Mouse (Mus musculus): ENCODE data around the gene Aox3. TPM values are rescaled to one million over a fixed set of nuclear protein-coding genes. Genes with fewer than 3 reads are reported as not detected.
A peak's percentile ranks its signal among the peaks of the same experiment; 100 is the strongest.

The Aox3 gene
- polyA plus RNA-seq, 1 experiment from 2014 or later: 0.47 TPM

- H3K4me2 ChIP-seq (replicated peaks; ENCODE audit: low read depth): no peak overlapping the region
- H3K4me1 ChIP-seq (replicated peaks; ENCODE audit: control insufficient read depth, insufficient read depth, low read length): no peaks in the 10 kb centered on the region
- no peak overlapping the region for H3K9ac ChIP-seq (ENCODE audit: low read depth, low read length)
- no peaks in the 10 kb centered on the region for H3K9me3 ChIP-seq (ENCODE audit: control insufficient read depth)
- no peaks in the 10 kb centered on the region for H3K27me3 ChIP-seq (replicated peaks; ENCODE audit: control insufficient read depth, insufficient read depth, low read length)
- WGBS: 63% methylated on average over 5 of the region's 5 CpGs
- H3K27ac ChIP-seq (ENCODE audit: low read depth, low read length): no peak overlapping the region
- no peak overlapping the region for H3K4me3 ChIP-seq (ENCODE audit: low read depth, low read length)
- H3K36me3 ChIP-seq (ENCODE audit: control insufficient read depth, insufficient read depth): no peaks in the 10 kb centered on the region
- TF ChIP-seq CTCF (IDR thresholded peaks at IDR 0.05; ENCODE audit: low read depth): no peak
- ATAC-seq: no peak
Observed at GRCm38 (mm10) chr1:58081356-58081755, 31.6 kb upstream of the Aox3 start.

GRCm38 (mm10) chr1:58089316-58089715 lies 23.6 kb upstream of the Aox3 start:
- Histone ChIP-seq H3K4me3 (ENCODE audit: low read depth, low read length) (no peak overlapping the region), H3K36me3 (ENCODE audit: control insufficient read depth, insufficient read depth) (no peaks in the 10 kb centered on the region), H3K4me1 (replicated peaks; ENCODE audit: control insufficient read depth, insufficient read depth, low read length) (no peaks in the 10 kb centered on the region), H3K27me3 (replicated peaks; ENCODE audit: control insufficient read depth, insufficient read depth, low read length) (0 out of 2 replicates have a peak, but pooled peaks cover under 1% of the 10 kb centered on the region), H3K9me3 (ENCODE audit: control insufficient read depth) (no peaks in the 10 kb centered on the region), H3K4me2 (replicated peaks; ENCODE audit: low read depth) (no peak overlapping the region), H3K27ac (ENCODE audit: low read depth, low read length) (no peak overlapping the region), H3K9ac (ENCODE audit: low read depth, low read length) (no peak overlapping the region)
- 41% methylated on average over 5 of the region's 5 CpGs for WGBS
- ATAC-seq: no peak
- peak; percentile 25; the same call in 1 of the 2 replicates for TF ChIP-seq CTCF (IDR thresholded peaks at IDR 0.05; ENCODE audit: low read depth)

- H3K4me2 ChIP-seq (replicated peaks; ENCODE audit: low read depth): no peak overlapping the region
- H3K9ac ChIP-seq (ENCODE audit: low read depth, low read length): no peak overlapping the region
- 0 out of 2 replicates have a peak, but pooled peaks cover 2% of the 10 kb centered on the region for H3K27me3 ChIP-seq (replicated peaks; ENCODE audit: control insufficient read depth, insufficient read depth, low read length)
- H3K27ac ChIP-seq (ENCODE audit: low read depth, low read length): no peak overlapping the region
- 84% methylated on average over 4 of the region's 4 CpGs for WGBS
- no peak overlapping the region for H3K4me3 ChIP-seq (ENCODE audit: low read depth, low read length)
- no peaks in the 10 kb centered on the region for H3K36me3 ChIP-seq (ENCODE audit: control insufficient read depth, insufficient read depth)
- no peaks in the 10 kb centered on the region for H3K4me1 ChIP-seq (replicated peaks; ENCODE audit: control insufficient read depth, insufficient read depth, low read length)
- no peak for ATAC-seq
- TF ChIP-seq CTCF (IDR thresholded peaks at IDR 0.05; ENCODE audit: low read depth): no peak
- H3K9me3 ChIP-seq (ENCODE audit: control insufficient read depth): no peaks in the 10 kb centered on the region
Observed at GRCm38 (mm10) chr1:58090191-58090590, 22.7 kb upstream of the Aox3 start.

- H3K9me3 ChIP-seq (ENCODE audit: control insufficient read depth): no peaks in the 10 kb centered on the region
- no peak overlapping the region for H3K27ac ChIP-seq (ENCODE audit: low read depth, low read length)
- H3K4me2 ChIP-seq (replicated peaks; ENCODE audit: low read depth): no peak overlapping the region
- H3K27me3 ChIP-seq (replicated peaks; ENCODE audit: control insufficient read depth, insufficient read depth, low read length): 0 out of 2 replicates have a peak, but pooled peaks cover 2% of the 10 kb centered on the region
- no peaks in the 10 kb centered on the region for H3K36me3 ChIP-seq (ENCODE audit: control insufficient read depth, insufficient read depth)
- no peak for ATAC-seq
- H3K4me1 ChIP-seq (replicated peaks; ENCODE audit: control insufficient read depth, insufficient read depth, low read length): no peaks in the 10 kb centered on the region
- TF ChIP-seq CTCF (IDR thresholded peaks at IDR 0.05; ENCODE audit: low read depth): no peak
- WGBS: 81% methylated on average over 3 of the region's 3 CpGs
- no peak overlapping the region for H3K4me3 ChIP-seq (ENCODE audit: low read depth, low read length)
- no peak overlapping the region for H3K9ac ChIP-seq (ENCODE audit: low read depth, low read length)
Observed at GRCm38 (mm10) chr1:58091213-58091612, 21.7 kb upstream of the Aox3 start.

GRCm38 (mm10) chr1:58091992-58092560 lies 20.9 kb upstream of the Aox3 start:
- ATAC-seq: no peak
- Histone ChIP-seq H3K9me3 (ENCODE audit: control insufficient read depth) (no peaks in the 10 kb centered on the region), H3K4me1 (replicated peaks; ENCODE audit: control insufficient read depth, insufficient read depth, low read length) (no peaks in the 10 kb centered on the region), H3K27ac (ENCODE audit: low read depth, low read length) (no peak overlapping the region), H3K4me2 (replicated peaks; ENCODE audit: low read depth) (no peak overlapping the region), H3K36me3 (ENCODE audit: control insufficient read depth, insufficient read depth) (no peaks in the 10 kb centered on the region), H3K4me3 (ENCODE audit: low read depth, low read length) (no peak overlapping the region), H3K27me3 (replicated peaks; ENCODE audit: control insufficient read depth, insufficient read depth, low read length) (0 out of 2 replicates have a peak, but pooled peaks cover 2% of the 10 kb centered on the region), H3K9ac (ENCODE audit: low read depth, low read length) (no peak overlapping the region)
- WGBS: 53% methylated on average over 2 of the region's 2 CpGs
- no peak for TF ChIP-seq CTCF (IDR thresholded peaks at IDR 0.05; ENCODE audit: low read depth)

- TF ChIP-seq CTCF (IDR thresholded peaks at IDR 0.05; ENCODE audit: low read depth): no peak
- WGBS: 77% methylated on average over 6 of the region's 6 CpGs
Observed at GRCm38 (mm10) chr1:58097338-58097737, 15.6 kb upstream of the Aox3 start.

More at GRCm38 (mm10) chr1:58097338-58097737, 15.6 kb upstream of the Aox3 start:
- H3K4me1 ChIP-seq (replicated peaks; ENCODE audit: control insufficient read depth, insufficient read depth, low read length): no peaks in the 10 kb centered on the region
- H3K9me3 ChIP-seq (ENCODE audit: control insufficient read depth): no peaks in the 10 kb centered on the region
- 0 out of 2 replicates have a peak, but pooled peaks cover 2% of the 10 kb centered on the region for H3K27me3 ChIP-seq (replicated peaks; ENCODE audit: control insufficient read depth, insufficient read depth, low read length)
- H3K4me2 ChIP-seq (replicated peaks; ENCODE audit: low read depth): no peak overlapping the region
- ATAC-seq: no peak
- no peak overlapping the region for H3K4me3 ChIP-seq (ENCODE audit: low read depth, low read length)
- H3K36me3 ChIP-seq (ENCODE audit: control insufficient read depth, insufficient read depth): no peaks in the 10 kb centered on the region
- H3K9ac ChIP-seq (ENCODE audit: low read depth, low read length): no peak overlapping the region
- H3K27ac ChIP-seq (ENCODE audit: low read depth, low read length): no peak overlapping the region
